Mouse (Mus musculus): ENCODE measurements around the gene Gstz1.
"Not testable (repeated sequence)": the region's sequence is repeated elsewhere in the genome, so short reads cannot be mapped to it uniquely, and the experiment has no call there.

Gstz1 gene

GRCm38 (mm10) chr12:87146966-87147365, at the start of gene Gstz1:
Gene Gstz1, plus strand, starts transcription at chr12:87147165.
- peak; percentile 85 to 89 for DNase-seq

GRCm38 (mm10) chr12:87100331-87100730, 46.6 kb upstream of the Gstz1 start:
- no peak for DNase-seq

GRCm38 (mm10) chr12:87102165-87102631, 44.8 kb upstream of the Gstz1 start, which contains the start of gene Ngb:
Gene Ngb, minus strand, starts transcription at chr12:87102539.
- DNase-seq = no peak

GRCm38 (mm10) chr12:87103471-87103870, 43.5 kb upstream of the Gstz1 start:
- no peak for DNase-seq

GRCm38 (mm10) chr12:87104796-87105195, 42.2 kb upstream of the Gstz1 start:
- DNase-seq = no peak

GRCm38 (mm10) chr12:87107357-87107977, 39.5 kb upstream of the Gstz1 start:
- DNase-seq = no peak

GRCm38 (mm10) chr12:87121918-87122589, 24.9 kb upstream of the Gstz1 start:
- DNase-seq = no peak

- no peak for DNase-seq
Measured at GRCm38 (mm10) chr12:87127256-87127655, 19.7 kb upstream of the Gstz1 start.

GRCm38 (mm10) chr12:87130224-87130623, 16.7 kb upstream of the Gstz1 start:
- no peak for DNase-seq

- DNase-seq = no peak
Measured at GRCm38 (mm10) chr12:87131181-87131580, 15.8 kb upstream of the Gstz1 start.

- DNase-seq = no peak
Measured at GRCm38 (mm10) chr12:87131619-87132018, 15.3 kb upstream of the Gstz1 start.

- DNase-seq = no peak
Measured at GRCm38 (mm10) chr12:87132210-87132609, 14.8 kb upstream of the Gstz1 start.

- DNase-seq = no peak
Measured at GRCm38 (mm10) chr12:87132784-87133183, 14.2 kb upstream of the Gstz1 start.

GRCm38 (mm10) chr12:87137439-87138341, 9.3 kb upstream of the Gstz1 start:
- DNase-seq = no peak

- DNase-seq = no peak
Measured at GRCm38 (mm10) chr12:87138342-87138701, 8.6 kb upstream of the Gstz1 start.

- DNase-seq = no peak
Measured at GRCm38 (mm10) chr12:87138768-87139167, 8.2 kb upstream of the Gstz1 start.

- DNase-seq = no peak
Measured at GRCm38 (mm10) chr12:87142156-87142555, 4.8 kb upstream of the Gstz1 start.

- DNase-seq = peak; percentile 84 to 87
Measured at GRCm38 (mm10) chr12:87147395-87148089, 577 bp downstream of the Gstz1 start, which contains the start of gene Pomt2. Gene Pomt2, minus strand, starts transcription at chr12:87147968.

GRCm38 (mm10) chr12:87148136-87148535, 1.2 kb downstream of the Gstz1 start:
- DNase-seq = no peak

- no peak for DNase-seq
Measured at GRCm38 (mm10) chr12:87149471-87149870, 2.5 kb downstream of the Gstz1 start.

- DNase-seq = not testable (repeated sequence)
Measured at GRCm38 (mm10) chr12:87154448-87154847, 7.5 kb downstream of the Gstz1 start.

GRCm38 (mm10) chr12:87157361-87157760, 10.4 kb downstream of the Gstz1 start:
- no peak for DNase-seq

- no peak for DNase-seq
Measured at GRCm38 (mm10) chr12:87158099-87158498, 11.1 kb downstream of the Gstz1 start.
